Mouse (Mus musculus) layer of hippocampus, adult 2 months (tissue): Measurements from ENCODE around the gene Nanos2. TPM values are rescaled to one million over a fixed set of nuclear protein-coding genes. Genes with fewer than 3 reads are reported as not detected.

Experiments used
- DNase-seq, 2 experiments: peaks; one replicate each; pipeline ENCODE4 v3.0.0; 2022; ENCODE audit warnings: low spot score in 2 of 2
- H3K27ac ChIP-seq: fragments of 200-600 bp; 2 replicates; pipeline ENCODE4 v1.8.1; 2022
- H3K4me3 ChIP-seq: fragments of 200-600 bp; 2 replicates; pipeline ENCODE4 v1.8.1; 2022; ENCODE audit warnings: mild to moderate bottlenecking
- CTCF ChIP-seq: fragments of 200-600 bp; conservative IDR thresholded peaks from 2 replicates; pipeline ENCODE4 v1.8.1; 2022; ENCODE audit warnings: antibody characterized with exemption, mild to moderate bottlenecking, moderate library complexity
- total RNA-seq, 2 experiments: library from RNA; stranded (reverse); gene quantifications; 2 replicates each; pipeline ENCODE4 v1.2.3; 2021

The Nanos2 gene
- total RNA-seq, 2 experiments from 2014 or later: 0.54 to 0.66 TPM

DNA sequence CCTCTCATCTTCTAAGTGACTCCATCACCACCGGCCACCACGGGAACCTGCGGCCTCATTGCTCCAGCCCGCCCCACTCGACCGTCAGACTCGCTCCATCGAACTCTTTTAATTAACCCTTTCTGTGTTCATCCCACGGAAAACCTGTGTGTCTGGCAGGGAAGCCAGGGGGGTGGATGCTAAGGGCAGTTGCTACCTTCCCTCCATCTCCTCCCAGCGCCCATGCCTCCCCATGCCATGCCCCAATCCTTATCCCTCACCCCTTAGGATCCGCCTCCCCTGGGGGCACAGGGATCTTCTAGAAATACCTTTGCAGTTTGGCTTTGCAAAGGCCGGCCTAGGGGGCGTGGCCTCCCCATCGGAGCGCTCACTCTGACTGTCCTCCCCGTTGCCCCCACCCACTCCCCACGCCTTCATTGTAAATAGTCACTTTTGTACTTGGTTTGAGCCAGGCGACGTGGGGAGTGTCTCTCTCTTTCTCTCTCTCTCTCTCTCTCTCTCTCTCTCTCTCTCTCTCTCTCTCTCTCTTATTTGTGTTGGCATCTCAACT, 23.8 kb upstream of the Nanos2 start:
- no peak overlapping the region for H3K27ac ChIP-seq
- no peak overlapping the region for H3K4me3 ChIP-seq
- DNase-seq: no peak
- TF ChIP-seq CTCF: no peak

DNA sequence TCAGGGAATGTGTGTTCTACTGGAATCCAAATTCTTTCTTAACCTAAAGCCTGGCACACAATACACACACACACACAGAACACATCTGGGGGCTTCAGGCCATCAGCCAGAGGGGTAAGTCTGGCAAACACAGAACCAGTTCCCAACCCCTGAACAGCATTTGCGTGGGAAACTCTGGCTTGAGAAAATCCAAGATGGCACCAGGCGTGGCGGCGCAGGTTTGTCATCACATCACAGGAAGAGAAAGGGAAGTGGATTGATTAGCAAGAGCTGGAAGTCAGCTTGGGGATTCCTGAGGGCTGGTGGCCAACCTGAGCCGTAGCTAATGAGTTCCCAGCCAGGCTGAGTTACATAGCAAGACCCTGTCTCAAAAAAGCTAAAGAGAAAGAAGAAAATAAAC, 21.9 kb upstream of the Nanos2 start:
- Histone ChIP-seq H3K4me3 (no peak overlapping the region), H3K27ac (0 out of 2 replicates have a peak overlapping the region, but pooled peaks have one; percentile 8)
- DNase-seq: no peak
- TF ChIP-seq CTCF: no peak

DNA sequence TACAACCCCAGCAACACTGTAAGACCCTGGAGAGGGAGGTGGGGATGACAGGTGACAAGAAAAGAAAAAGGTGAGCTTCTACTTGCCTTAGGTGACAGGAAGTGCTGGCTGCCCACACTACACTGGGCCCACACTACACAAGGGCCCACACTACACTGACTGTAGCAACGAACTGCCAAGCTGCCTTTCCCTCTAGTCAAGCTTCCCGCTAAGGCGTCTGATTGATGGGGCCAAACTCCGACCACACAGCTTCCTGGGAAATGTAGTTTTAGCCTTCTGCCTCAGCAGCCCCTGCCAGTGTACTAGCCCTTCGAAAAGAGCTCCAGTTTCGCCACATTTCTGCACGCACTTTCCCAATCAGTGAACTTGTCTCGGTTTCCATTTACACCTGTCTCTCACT, 19.6 kb upstream of the Nanos2 start:
- Histone ChIP-seq H3K4me3 (no peak overlapping the region), H3K27ac (no peak overlapping the region)
- DNase-seq: no peak
- TF ChIP-seq CTCF: no peak

DNA sequence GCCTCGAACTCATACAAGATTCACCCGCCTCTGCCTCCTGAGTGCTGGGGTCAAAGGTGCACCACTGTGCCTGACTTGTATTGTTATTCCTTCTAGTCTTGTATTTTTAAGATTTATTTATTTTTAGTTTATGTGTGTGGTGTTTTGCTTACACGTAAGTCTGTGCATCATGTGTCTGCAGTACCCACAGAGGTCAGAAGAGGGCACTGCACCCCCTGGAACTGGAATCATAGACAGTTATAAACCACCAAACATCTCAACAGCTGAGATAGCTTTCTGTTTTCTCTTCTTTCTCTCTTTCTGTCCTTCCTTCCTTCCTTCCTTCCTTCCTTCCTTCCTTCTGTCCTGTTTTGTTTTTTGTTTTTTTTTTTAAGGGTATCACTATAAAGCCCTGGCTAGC, 16.2 kb upstream of the Nanos2 start:
- no peak overlapping the region for H3K27ac ChIP-seq
- TF ChIP-seq CTCF: peak; percentile 53
- DNase-seq: no peak
- no peak overlapping the region for H3K4me3 ChIP-seq

DNA sequence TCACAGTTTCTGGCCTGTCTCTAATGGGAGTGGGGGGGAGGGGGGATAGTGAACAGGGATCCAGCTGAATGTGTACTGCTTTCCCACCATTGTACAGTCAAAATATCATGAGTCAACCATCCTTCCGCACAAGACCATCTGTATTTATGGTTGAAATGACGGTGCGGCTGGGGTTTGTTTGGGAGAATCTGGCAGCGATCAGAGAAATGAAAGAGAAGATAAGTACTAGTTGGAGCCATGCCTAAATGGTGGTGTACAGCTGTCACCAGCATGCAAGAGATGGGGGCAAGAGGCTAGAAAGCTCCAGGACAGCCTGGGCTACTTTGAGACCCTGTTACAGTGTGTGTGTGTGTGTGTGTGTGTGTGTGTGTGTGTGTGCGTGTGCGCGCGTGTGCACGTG, 8.8 kb upstream of the Nanos2 start:
- no peak for TF ChIP-seq CTCF
- H3K4me3 ChIP-seq: no peak overlapping the region
- peak; percentile 63 to 86 for DNase-seq
- no peak overlapping the region for H3K27ac ChIP-seq

DNA sequence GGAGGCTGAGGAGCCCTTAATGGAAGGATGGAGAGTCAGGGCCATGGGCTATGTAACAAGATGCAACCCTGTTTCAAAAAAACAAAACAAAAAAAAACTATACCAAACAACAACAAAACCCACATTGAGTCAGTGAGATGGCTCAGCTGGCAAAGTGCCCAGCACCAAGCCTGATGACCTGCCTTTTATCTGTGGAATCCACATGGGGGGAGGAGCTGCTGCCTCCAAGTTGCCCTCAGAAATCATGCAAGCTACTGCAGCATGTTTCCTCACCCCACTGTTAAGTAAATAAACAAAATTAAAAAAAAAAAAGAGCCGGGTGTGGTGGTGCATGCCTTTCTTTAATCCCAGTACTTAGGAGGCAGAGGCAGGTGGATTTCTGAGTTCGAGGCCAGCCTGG, 697 bp upstream of the Nanos2 start:
- DNase-seq: no peak
- H3K4me3 ChIP-seq: no peak overlapping the region
- no peak overlapping the region for H3K27ac ChIP-seq
- no peak for TF ChIP-seq CTCF

DNA sequence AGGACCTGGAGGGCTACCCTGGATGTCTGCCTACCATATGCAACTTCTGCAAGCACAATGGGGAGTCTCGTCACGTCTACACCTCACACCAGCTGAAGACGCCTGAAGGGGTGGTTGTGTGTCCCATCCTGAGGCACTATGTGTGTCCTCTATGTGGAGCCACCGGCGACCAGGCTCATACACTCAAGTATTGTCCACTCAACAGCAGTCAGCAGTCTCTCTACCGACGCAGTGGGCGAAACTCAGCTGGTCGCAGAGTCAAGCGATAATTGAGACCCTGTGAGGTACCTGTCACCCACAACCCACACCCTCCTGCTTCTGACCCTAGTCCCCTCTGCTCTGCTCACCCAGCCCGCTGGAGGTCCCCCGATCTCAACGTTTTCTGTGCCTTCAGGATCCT, 547 bp downstream of the Nanos2 start:
- DNase-seq: no peak
- TF ChIP-seq CTCF: no peak
- Histone ChIP-seq H3K4me3 (no peak overlapping the region), H3K27ac (no peak overlapping the region)

DNA sequence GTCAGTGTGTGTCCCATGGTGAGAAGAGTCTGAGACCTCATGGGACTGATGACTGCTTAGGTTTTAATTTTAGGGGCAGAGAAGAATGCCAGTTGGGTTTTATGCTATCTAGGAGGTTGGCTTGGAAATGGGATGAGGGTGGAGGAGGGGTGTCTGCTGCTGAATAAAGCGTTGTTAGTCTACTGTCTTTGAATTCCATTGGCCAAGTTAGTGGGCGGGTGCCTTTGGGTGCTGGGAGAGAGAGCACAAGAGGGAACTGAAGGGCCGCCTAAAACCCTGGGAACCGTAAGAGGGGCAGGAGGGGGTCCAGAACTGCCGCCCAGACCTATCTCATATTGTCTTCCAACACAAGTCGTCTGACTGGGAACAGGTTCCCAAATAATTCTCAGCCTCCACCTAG, 1.6 kb downstream of the Nanos2 start:
- DNase-seq: no peak
- H3K27ac ChIP-seq: no peak overlapping the region
- H3K4me3 ChIP-seq: no peak overlapping the region
- no peak for TF ChIP-seq CTCF

DNA sequence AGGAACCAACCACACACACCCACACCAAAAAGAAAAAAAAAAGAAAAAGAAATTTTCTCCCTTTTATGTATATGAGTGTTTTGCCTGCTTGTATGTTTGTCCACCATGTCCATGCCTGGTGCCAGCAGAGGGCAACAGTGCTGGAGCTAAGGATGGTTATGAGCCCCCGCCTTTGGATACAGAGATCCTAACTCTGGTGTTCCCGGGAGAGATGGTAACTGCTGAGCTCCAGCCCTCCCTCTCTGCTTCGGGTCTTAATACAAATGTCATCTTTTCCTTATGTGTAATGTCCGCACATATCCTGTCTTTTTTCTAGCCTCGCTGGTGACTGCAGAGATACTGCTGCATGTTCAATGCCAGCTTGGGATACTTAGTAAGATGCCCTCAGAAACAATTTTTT, 2.8 kb downstream of the Nanos2 start:
- DNase-seq: no peak

DNA sequence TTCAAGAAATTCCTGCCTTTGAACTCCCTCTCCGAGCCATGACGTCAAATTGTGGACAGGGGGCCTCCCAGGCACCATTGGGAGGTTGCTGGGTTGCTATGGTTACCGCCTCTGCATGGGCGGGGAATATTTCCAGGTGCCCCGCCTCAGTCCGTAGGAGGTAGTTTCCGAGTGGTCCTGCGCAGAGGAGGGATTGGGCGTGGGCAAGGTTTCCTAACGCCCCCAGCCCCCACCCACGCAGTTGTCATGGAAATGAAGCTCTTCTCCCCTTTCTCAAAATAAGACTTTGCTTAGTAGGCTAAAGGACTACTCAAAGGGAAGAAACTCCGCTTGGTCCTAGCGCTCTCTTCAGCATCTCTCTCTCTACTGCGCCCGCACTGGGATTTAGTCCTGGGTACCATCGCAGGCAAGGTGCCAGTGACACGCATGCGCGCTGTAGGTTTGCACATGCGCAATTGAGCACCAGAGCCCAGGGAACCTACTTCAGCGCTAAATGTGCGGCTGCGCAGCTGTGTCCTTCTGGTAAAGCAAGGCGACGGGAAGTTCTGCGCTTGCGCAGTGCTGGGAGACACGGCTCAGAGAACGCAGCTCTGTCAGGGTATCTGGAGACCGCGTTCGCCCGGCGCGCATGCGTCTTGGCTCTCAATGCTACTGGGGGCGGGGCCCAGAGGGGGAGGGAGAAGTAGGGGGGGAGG, 3.5 kb downstream of the Nanos2 start, which contains the start of gene Mypop:
Mypop (plus strand) TSS at position 645 of the 695 bp plus-strand sequence.
- TF ChIP-seq CTCF: no peak
- peak; percentile 99 to 100 for DNase-seq
- H3K27ac ChIP-seq: peak within 1 kb of the TSS; percentile 94
- peak within 1 kb of the TSS; percentile 92 for H3K4me3 ChIP-seq

More for the DNA sequence above, 2.8 kb downstream of the Nanos2 start:
- TF ChIP-seq CTCF: peak; percentile 63
- Histone ChIP-seq H3K4me3 (peak overlapping the region; percentile 92), H3K27ac (peak overlapping the region; percentile 94)

DNA sequence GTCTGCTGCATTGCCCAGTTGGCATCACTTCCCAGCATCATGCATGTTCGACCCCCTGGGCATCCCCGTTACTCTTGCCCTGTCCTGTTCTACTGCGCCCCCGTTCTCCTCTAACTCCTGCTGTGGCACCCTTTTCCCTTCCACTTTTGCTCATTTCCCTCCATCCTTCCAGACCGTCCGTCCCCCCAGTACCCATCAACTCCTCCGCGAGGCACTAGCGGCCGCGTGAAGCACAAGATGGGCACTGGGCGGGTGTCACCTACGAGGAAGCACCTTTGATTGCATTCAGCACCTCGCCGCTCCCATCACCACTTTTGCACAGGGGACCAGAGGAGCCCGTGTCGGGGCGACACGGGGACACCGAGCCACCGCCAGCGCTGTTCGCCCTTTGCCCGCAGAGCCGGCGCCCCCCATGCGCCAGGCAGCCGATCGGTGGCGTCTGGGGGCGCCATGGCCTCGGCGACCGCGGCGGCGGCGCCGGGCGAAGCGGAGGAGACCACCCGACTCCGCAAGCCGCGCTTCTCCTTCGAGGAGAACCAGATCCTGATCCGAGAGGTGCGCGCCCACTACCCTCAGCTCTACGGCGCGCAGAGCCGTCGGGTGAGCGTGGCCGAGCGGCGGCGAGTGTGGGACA, 4.6 kb downstream of the Nanos2 start:
- H3K27ac ChIP-seq: peak overlapping the region; percentile 94

DNA sequence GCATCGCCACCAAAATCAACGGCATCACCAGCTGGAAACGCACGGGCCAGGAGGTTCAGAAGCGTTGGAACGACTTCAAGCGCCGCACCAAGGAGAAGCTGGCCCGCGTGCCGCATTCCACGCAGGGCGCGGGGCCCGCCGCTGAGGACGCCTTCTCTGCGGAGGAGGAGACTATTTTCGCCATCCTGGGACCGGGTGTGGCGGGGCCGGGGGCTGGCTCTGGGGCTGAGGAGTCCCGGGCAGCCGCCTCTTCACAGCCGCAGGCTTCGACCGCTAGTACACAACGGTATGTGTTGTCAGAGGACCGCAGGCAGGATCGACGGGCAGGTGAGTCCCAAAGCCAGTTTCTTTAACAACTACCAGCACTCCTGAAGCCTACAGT, 5.1 kb downstream of the Nanos2 start:
- H3K4me3 ChIP-seq: peak overlapping the region; percentile 92

More for the DNA sequence above, 4.6 kb downstream of the Nanos2 start:
- DNase-seq: no peak
- TF ChIP-seq CTCF: no peak
- H3K4me3 ChIP-seq: peak overlapping the region; percentile 92

DNA sequence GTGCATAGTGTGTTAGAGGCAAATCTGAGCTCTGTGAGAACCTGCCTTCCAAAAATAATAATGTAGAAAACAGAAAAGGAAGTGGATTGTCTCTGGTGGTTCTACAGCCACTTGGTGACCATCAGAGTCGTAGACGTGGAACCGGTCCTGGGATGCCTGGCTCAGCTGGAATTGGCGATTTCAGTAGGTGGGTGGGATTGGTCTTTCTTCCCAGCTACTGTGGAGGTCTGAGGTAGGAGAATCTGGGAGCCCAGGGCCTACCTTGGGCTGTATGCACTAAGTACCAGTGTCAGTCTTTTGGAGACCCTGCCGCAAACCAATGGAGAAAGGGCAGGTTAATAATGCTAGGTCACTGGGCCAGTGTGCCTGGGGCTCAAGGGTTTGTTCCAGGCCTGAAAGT, 5.8 kb downstream of the Nanos2 start:
- no peak for DNase-seq
- Histone ChIP-seq H3K4me3 (peak overlapping the region; percentile 92), H3K27ac (peak overlapping the region; percentile 94; the same call in 1 of the 2 replicates)
- no peak for TF ChIP-seq CTCF

More for the DNA sequence above, 5.1 kb downstream of the Nanos2 start:
- H3K27ac ChIP-seq: peak overlapping the region; percentile 94
- no peak for TF ChIP-seq CTCF
- DNase-seq: no peak
